Mouse (Mus musculus): Measurements from ENCODE around the gene Purb. TPM values are rescaled to one million over a fixed set of nuclear protein-coding genes. Genes with fewer than 3 reads are reported as not detected.

Gene Purb
- polyA plus RNA-seq, 1 experiment = 52.0 TPM

GRCm38 (mm10) chr11:6445441-6445840 lies 30.3 kb downstream of the Purb start:
- Histone ChIP-seq H3K36me3 (ENCODE audit: control insufficient read depth, insufficient read depth, low read length, poor library complexity, severe bottlenecking) (no peaks in the 10 kb centered on the region; the same call in 1 of the 2 replicates), H3K4me1 (ENCODE audit: control insufficient read depth, insufficient read depth, low read length) (peaks cover 5% of the 10 kb centered on the region), H3K27ac (ENCODE audit: insufficient read depth, low read length) (no peak overlapping the region), H3K9ac (ENCODE audit: low read depth, poor library complexity, severe bottlenecking) (peak overlapping the region; percentile 91; the same call in 1 of the 2 replicates), H3K9me3 (replicated peaks; ENCODE audit: control insufficient read depth, insufficient read depth, low read length, poor library complexity, severe bottlenecking) (no peaks in the 10 kb centered on the region), H3K27me3 (ENCODE audit: control insufficient read depth, insufficient read depth, low read length, poor library complexity, severe bottlenecking) (no peaks in the 10 kb centered on the region), H3K4me3 (ENCODE audit: low read depth, low read length) (no peak overlapping the region)
- TF ChIP-seq POLR2A (IDR thresholded peaks at IDR 0.05; ENCODE audit: insufficient read depth, low read length) (no peak), EP300 (IDR thresholded peaks at IDR 0.05; ENCODE audit: insufficient read depth, low read depth, low read length) (no peak), CTCF (IDR thresholded peaks at IDR 0.05; ENCODE audit: low read depth, low read length) (no peak)

- 0 out of 2 replicates have a peak, but pooled peaks have one; percentile 57 for TF ChIP-seq EP300 (IDR thresholded peaks at IDR 0.05; ENCODE audit: insufficient read depth, low read depth, low read length)
- no peak for TF ChIP-seq POLR2A (IDR thresholded peaks at IDR 0.05; ENCODE audit: insufficient read depth, low read length)
- no peak for TF ChIP-seq CTCF (IDR thresholded peaks at IDR 0.05; ENCODE audit: low read depth, low read length)
- no peaks in the 10 kb centered on the region for H3K27me3 ChIP-seq (ENCODE audit: control insufficient read depth, insufficient read depth, low read length, poor library complexity, severe bottlenecking)
- H3K4me3 ChIP-seq (ENCODE audit: low read depth, low read length) = peak within 1 kb of the TSS; percentile 89
- no peaks in the 10 kb centered on the region for H3K9me3 ChIP-seq (replicated peaks; ENCODE audit: control insufficient read depth, insufficient read depth, low read length, poor library complexity, severe bottlenecking)
- H3K4me1 ChIP-seq (ENCODE audit: control insufficient read depth, insufficient read depth, low read length) = peaks cover 5% of the 10 kb centered on the region
- no peaks in the 10 kb centered on the region; the same call in 1 of the 2 replicates for H3K36me3 ChIP-seq (ENCODE audit: control insufficient read depth, insufficient read depth, low read length, poor library complexity, severe bottlenecking)
- peak within 1 kb of the TSS; percentile 96 for H3K9ac ChIP-seq (ENCODE audit: low read depth, poor library complexity, severe bottlenecking)
- H3K27ac ChIP-seq (ENCODE audit: insufficient read depth, low read length) = peak within 1 kb of the TSS; percentile 90
Observed at GRCm38 (mm10) chr11:6444077-6444853, 31.5 kb downstream of the Purb start, which contains the start of gene H2afv. H2afv (minus strand) TSS chr11:6444443.

GRCm38 (mm10) chr11:6443727-6444076 lies 32.0 kb downstream of the Purb start:
- Histone ChIP-seq H3K36me3 (ENCODE audit: control insufficient read depth, insufficient read depth, low read length, poor library complexity, severe bottlenecking) (peaks cover 2% of the 10 kb centered on the region; the same call in 1 of the 2 replicates), H3K4me1 (ENCODE audit: control insufficient read depth, insufficient read depth, low read length) (peaks cover 5% of the 10 kb centered on the region), H3K9ac (ENCODE audit: low read depth, poor library complexity, severe bottlenecking) (peak overlapping the region; percentile 96), H3K27me3 (ENCODE audit: control insufficient read depth, insufficient read depth, low read length, poor library complexity, severe bottlenecking) (no peaks in the 10 kb centered on the region), H3K4me3 (ENCODE audit: low read depth, low read length) (peak overlapping the region; percentile 89), H3K9me3 (replicated peaks; ENCODE audit: control insufficient read depth, insufficient read depth, low read length, poor library complexity, severe bottlenecking) (no peaks in the 10 kb centered on the region), H3K27ac (ENCODE audit: insufficient read depth, low read length) (peak overlapping the region; percentile 4; the same call in 1 of the 2 replicates)
- TF ChIP-seq CTCF (IDR thresholded peaks at IDR 0.05; ENCODE audit: low read depth, low read length) (no peak), EP300 (IDR thresholded peaks at IDR 0.05; ENCODE audit: insufficient read depth, low read depth, low read length) (no peak), POLR2A (IDR thresholded peaks at IDR 0.05; ENCODE audit: insufficient read depth, low read length) (no peak)

GRCm38 (mm10) chr11:6443102-6443501 lies 32.6 kb downstream of the Purb start:
- TF ChIP-seq POLR2A (IDR thresholded peaks at IDR 0.05; ENCODE audit: insufficient read depth, low read length) (no peak), EP300 (IDR thresholded peaks at IDR 0.05; ENCODE audit: insufficient read depth, low read depth, low read length) (no peak), CTCF (IDR thresholded peaks at IDR 0.05; ENCODE audit: low read depth, low read length) (no peak)
- Histone ChIP-seq H3K36me3 (ENCODE audit: control insufficient read depth, insufficient read depth, low read length, poor library complexity, severe bottlenecking) (peaks cover 4% of the 10 kb centered on the region), H3K4me3 (ENCODE audit: low read depth, low read length) (peak overlapping the region; percentile 89), H3K27me3 (ENCODE audit: control insufficient read depth, insufficient read depth, low read length, poor library complexity, severe bottlenecking) (no peaks in the 10 kb centered on the region), H3K9me3 (replicated peaks; ENCODE audit: control insufficient read depth, insufficient read depth, low read length, poor library complexity, severe bottlenecking) (no peaks in the 10 kb centered on the region), H3K9ac (ENCODE audit: low read depth, poor library complexity, severe bottlenecking) (peak overlapping the region; percentile 96), H3K4me1 (ENCODE audit: control insufficient read depth, insufficient read depth, low read length) (peaks cover 5% of the 10 kb centered on the region), H3K27ac (ENCODE audit: insufficient read depth, low read length) (peak overlapping the region; percentile 4)

- H3K36me3 ChIP-seq (ENCODE audit: control insufficient read depth, insufficient read depth, low read length, poor library complexity, severe bottlenecking) = peaks cover 10% of the 10 kb centered on the region
- H3K9ac ChIP-seq (ENCODE audit: low read depth, poor library complexity, severe bottlenecking) = no peak overlapping the region
- no peaks in the 10 kb centered on the region for H3K27me3 ChIP-seq (ENCODE audit: control insufficient read depth, insufficient read depth, low read length, poor library complexity, severe bottlenecking)
- H3K27ac ChIP-seq (ENCODE audit: insufficient read depth, low read length) = no peak overlapping the region
- no peaks in the 10 kb centered on the region for H3K9me3 ChIP-seq (replicated peaks; ENCODE audit: control insufficient read depth, insufficient read depth, low read length, poor library complexity, severe bottlenecking)
- H3K4me1 ChIP-seq (ENCODE audit: control insufficient read depth, insufficient read depth, low read length) = peaks cover 5% of the 10 kb centered on the region
- no peak overlapping the region for H3K4me3 ChIP-seq (ENCODE audit: low read depth, low read length)
- TF ChIP-seq EP300 (IDR thresholded peaks at IDR 0.05; ENCODE audit: insufficient read depth, low read depth, low read length) (no peak), CTCF (IDR thresholded peaks at IDR 0.05; ENCODE audit: low read depth, low read length) (no peak), POLR2A (IDR thresholded peaks at IDR 0.05; ENCODE audit: insufficient read depth, low read length) (no peak)
Observed at GRCm38 (mm10) chr11:6442566-6442965, 33.2 kb downstream of the Purb start.

GRCm38 (mm10) chr11:6440171-6440570 lies 35.5 kb downstream of the Purb start:
- H3K4me3 ChIP-seq (ENCODE audit: low read depth, low read length) = no peak overlapping the region
- TF ChIP-seq POLR2A (IDR thresholded peaks at IDR 0.05; ENCODE audit: insufficient read depth, low read length) (no peak), EP300 (IDR thresholded peaks at IDR 0.05; ENCODE audit: insufficient read depth, low read depth, low read length) (no peak), CTCF (IDR thresholded peaks at IDR 0.05; ENCODE audit: low read depth, low read length) (no peak)
- H3K36me3 ChIP-seq (ENCODE audit: control insufficient read depth, insufficient read depth, low read length, poor library complexity, severe bottlenecking) = peaks cover 15% of the 10 kb centered on the region
- H3K9me3 ChIP-seq (replicated peaks; ENCODE audit: control insufficient read depth, insufficient read depth, low read length, poor library complexity, severe bottlenecking) = no peaks in the 10 kb centered on the region
- H3K4me1 ChIP-seq (ENCODE audit: control insufficient read depth, insufficient read depth, low read length) = no peaks in the 10 kb centered on the region
- H3K27me3 ChIP-seq (ENCODE audit: control insufficient read depth, insufficient read depth, low read length, poor library complexity, severe bottlenecking) = no peaks in the 10 kb centered on the region
- no peak overlapping the region for H3K27ac ChIP-seq (ENCODE audit: insufficient read depth, low read length)
- H3K9ac ChIP-seq (ENCODE audit: low read depth, poor library complexity, severe bottlenecking) = no peak overlapping the region
